Mouse (Mus musculus): ENCODE measurements around the gene Tuba1c.
A peak's percentile ranks its signal among the peaks of the same experiment; 100 is the strongest.
"Not testable (repeated sequence)": the region's sequence is repeated elsewhere in the genome, so short reads cannot be mapped to it uniquely, and the experiment has no call there.

The Tuba1c gene

GRCm38 (mm10) chr15:99071988-99072387 lies 42.3 kb downstream of the Tuba1c start:
- no peak for DNase-seq

DNA sequence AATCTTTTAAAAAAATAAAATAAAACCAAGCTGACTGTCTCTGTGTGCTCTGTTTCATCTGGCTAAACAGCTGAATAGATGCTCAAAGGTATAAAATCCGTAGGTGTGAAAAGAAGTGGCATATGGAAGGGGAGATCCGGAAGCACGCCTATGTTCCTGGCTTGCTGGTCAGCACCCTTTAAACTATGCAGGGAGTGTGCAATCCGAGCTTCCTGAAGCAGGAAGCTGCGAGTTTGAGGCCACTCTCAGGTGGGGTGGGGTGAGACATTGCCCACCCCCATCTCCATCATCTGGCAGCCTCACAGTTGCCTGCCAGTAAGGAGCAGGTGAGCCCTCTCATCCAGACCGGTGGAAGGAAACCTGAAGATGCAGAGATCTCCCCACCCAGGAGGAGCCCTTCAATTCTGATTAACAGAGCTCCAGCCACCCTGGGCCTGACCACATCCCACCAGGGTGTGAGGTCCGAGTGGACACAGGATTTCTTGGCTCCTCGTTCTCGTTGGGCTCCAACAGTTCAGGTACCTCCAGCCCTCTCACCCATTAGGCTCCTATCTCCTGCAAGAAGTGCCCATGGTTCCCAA lies 44.4 kb downstream of the Tuba1c start, which contains the start of gene Troap:
Gene Troap (plus strand): TSS at position 557 of the 581 bp plus-strand sequence.
- DNase-seq, result no peak

DNA sequence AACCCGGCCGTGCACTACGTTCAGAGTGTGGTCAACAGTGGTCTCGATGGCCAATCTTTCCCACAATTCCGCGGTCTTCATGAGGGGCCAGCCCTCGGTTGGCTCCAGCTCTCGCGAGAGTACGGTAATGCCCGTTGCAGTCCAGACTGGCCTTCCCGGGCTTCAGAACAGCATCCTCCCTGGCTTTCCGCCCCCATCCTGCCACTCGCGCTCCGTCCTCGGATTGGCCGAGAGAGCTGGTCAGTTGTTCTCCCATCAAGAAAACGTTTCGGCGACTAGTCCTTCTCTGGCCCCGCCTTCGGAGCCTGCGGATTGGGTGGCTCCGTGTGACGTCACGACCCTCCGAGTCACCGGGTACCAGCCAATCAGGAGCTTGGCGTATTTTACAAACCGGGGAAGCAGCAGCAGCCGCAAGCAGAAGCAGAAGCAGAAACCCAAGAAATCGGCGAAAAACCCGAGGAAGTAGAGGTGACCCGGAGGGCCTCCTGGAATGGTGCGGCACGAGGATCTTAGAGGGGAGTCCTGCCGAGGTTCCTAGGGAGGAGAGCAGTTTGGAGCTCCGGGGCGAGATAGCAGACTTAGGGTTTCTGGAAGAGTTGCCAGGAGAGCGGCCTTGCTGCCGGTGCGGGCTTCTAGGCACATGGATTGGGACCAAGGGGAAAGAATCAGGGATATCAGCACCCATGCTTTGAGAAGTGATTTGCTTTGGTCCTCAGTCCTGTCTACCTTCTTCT lies 45.1 kb downstream of the Tuba1c start:
- peak; percentile 98 for DNase-seq

DNA sequence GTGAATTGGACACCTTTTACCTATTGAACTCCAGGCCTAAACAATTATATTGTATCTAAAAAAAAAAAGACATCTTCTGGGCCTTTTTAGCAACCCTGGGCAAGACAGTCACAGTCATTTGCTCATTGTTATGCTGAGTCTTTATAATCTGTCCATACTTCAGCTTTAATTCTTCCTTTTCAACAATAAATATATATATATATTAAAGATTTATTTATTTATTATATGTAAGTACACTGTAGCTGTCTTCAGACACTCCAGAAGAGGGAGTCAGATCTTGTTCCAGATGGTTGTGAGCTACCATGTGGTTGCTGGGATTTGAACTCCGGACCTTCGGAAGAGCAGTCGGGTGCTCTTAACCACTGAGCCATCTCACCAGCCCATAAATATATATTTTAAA lies 46.3 kb downstream of the Tuba1c start:
- DNase-seq, result not testable (repeated sequence)

- no peak for DNase-seq
Measured at GRCm38 (mm10) chr15:99078181-99078910, 48.7 kb downstream of the Tuba1c start.

DNA sequence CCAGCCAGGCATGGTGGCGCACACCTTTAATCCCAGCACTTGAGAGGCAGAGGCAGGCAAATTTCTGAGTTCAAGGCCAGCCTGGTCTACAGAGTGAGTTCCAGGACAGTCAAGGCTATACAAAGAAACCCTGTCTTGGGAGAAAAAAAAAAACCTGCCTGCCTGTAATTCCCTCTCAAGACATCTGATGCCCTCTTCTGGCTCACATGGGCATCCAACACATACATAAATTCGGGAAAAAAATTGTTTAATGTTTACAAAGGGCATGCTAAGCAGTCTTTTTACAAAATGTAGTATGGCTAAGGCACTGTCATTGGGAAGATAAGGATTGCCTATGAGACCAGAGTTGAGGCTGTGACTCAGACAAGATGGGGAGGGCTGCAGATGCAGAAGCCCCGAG lies 50.1 kb downstream of the Tuba1c start:
- DNase-seq, result no peak

DNA sequence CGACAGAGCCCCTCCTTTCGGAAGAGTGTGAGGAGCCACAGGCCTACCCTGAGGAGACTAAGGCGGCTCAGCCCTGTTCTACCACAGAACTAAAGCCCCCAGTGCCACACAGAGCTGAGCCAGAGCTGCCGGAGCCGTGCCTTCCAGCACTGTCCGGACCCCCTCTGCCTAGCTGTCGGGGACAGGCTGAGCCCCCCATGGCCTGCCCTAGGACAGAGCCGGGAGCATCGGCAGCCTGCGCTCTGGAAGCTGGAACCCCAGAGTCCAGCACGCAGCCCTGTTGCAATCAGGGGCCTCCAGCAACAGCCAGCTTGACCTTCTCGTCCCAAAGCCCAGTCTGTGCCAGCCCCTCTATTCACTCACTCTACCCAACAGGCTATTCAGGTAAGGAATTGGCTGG lies 52.6 kb downstream of the Tuba1c start:
- no peak for DNase-seq

GRCm38 (mm10) chr15:99082840-99083239 lies 53.1 kb downstream of the Tuba1c start:
- no peak for DNase-seq

- DNase-seq, result peak; percentile 55
Measured at GRCm38 (mm10) chr15:99083258-99083657, 53.6 kb downstream of the Tuba1c start.

DNA sequence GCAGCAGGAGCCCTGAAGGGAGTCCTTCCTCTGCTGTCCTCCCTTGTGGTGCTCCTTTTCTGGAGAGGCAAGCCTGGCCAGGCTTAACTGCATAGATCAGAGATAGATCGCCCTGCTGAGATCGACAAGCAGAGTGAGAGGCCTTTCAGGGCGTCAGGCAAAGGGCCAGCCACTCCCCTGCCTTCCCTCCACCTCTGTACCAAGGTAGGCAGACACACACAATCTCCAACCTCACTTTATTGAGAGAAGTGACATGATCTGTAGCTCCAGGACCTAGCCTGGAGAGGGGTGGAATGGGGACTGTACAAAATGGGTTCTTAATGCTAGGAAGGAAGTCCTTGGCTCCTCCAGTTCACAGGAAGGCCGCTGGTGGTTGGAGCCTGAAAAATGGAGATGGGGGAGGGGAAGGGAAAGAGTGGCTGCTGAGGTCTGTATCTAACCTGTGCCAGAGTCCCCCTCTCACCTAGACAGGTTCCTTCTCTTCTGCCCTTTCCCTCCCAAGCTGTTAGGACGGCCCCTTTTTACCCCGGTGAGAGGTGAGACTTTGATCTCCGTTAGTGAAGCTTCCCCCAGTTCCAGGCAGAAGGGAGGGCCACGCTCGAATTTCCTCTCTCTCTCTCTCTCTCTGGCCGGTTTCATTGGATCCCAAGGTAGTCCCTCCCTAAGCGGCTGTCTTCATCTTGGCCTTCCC lies 54.3 kb downstream of the Tuba1c start:
- no peak for DNase-seq

DNA sequence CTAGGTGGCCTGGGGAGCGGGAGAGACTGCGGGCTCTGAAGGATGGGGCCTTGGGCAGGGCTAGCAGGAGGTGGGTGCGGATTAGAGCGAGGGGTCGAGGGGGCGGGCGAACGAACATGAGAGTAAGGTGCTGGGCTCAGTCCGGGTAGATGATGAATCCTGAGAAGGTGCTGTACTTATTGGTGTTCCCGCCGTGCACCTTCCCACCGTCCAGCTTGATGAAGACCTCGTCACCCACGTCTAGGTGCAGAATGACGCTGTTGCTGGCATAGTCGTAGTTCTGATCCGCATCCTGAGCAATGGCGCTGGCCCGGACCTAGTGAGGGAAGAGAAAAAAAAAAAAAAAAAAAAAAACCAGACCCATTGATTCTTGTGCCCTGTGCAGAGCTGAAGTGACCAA lies 54.9 kb downstream of the Tuba1c start:
- no peak for DNase-seq

GRCm38 (mm10) chr15:99085997-99086396 lies 56.3 kb downstream of the Tuba1c start:
- no peak for DNase-seq

- DNase-seq, result no peak
Measured at GRCm38 (mm10) chr15:99087253-99088075, 57.8 kb downstream of the Tuba1c start, which contains the start of gene C1ql4. Gene C1ql4 (minus strand): TSS chr15:99087817.
